Mouse (Mus musculus) CD4-positive naive resting alpha-beta T cell, adult 57 days (primary cell): ENCODE data around the gene Cpn2. TPM values are rescaled to one million over a fixed set of nuclear protein-coding genes. Genes with fewer than 3 reads are reported as not detected.

Source experiments
- total RNA-seq: library from RNA; stranded (reverse); gene quantifications from one replicate; pipeline ENCODE4 v1.2.4, GENCODE M21; 2023

Gene Cpn2
- total RNA-seq: not detected

DNA sequence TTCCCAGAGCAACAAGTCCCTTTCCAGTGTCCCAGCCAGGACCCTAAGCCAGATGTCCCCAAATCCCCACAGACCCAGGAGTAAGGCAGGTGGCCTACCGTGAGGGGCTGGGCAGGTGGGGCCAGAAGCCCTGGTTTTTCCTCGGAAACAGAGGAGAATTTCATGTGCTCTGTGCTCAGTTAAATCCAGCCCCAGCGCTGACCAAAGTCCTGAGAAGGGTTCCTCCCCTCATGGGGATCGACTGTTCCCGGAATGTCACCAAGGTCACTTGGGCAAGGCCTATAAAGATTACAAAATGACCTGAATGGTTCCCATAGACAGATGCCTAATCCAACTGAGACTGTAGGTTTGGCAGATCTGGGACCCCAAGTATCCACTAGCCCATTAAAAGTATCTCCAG lies at the start of gene Cpn2:
Gene Cpn2, minus strand, starts transcription at position 141 of the 400 bp plus-strand sequence.

DNA sequence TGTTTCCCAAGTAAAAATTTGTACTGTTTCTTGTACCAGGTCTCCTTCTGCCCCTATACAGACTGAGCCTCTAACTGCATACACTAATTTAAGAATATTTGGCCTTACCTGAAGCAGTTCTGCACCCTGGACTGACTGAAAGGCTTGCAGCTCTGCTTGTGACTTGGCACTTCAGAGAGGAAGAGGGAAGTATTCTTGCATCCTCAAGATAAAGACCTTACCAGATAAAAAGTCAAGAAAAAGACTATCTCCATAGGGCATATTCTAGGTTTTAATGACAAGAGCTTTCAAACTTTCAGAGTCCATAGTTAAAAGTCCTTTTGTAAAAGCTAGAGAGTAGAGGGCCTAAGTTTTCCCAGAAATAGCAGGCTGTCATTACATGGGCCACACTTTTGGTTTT lies 43.3 kb upstream of the Cpn2 start, which contains the start of gene Gp5:
Gene Gp5, minus strand, starts transcription at position 133 of the 400 bp plus-strand sequence.

GRCm38 (mm10) chr16:30282844-30283495 lies 15.7 kb upstream of the Cpn2 start, which contains the start of gene Lrrc15:
TSS of gene Lrrc15 (minus strand) at chr16:30283256.

Other genes starting within 250 kb of the Cpn2 start
- gene Hes1, start 203.1 kb downstream of the Cpn2 start, total RNA-seq: 6.1 TPM
- gene Lrrc15, start 15.8 kb upstream of the Cpn2 start, total RNA-seq: not detected
- 1.3 TPM for gene Gp5, start 43.3 kb upstream of the Cpn2 start, total RNA-seq
- gene Atp13a3, start 138.5 kb upstream of the Cpn2 start, total RNA-seq: 99.2 TPM